Mouse (Mus musculus) heart, postnatal 0 days (tissue): ENCODE data around the gene Marc2. TPM values are rescaled to one million over a fixed set of nuclear protein-coding genes. Genes with fewer than 3 reads are reported as not detected.
A peak's percentile ranks its signal among the peaks of the same experiment; 100 is the strongest.

Experiments
- ATAC-seq: fragments of 200-750 bp; cut with Nextera tagmentation; 2 replicates; pipeline ENCODE4 v1.8.0; 2017; ENCODE audit warnings: low read depth, moderate number of reproducible peaks, moderate library complexity; ENCODE audit not compliant: insufficient read depth
- DNase-seq: peaks from one replicate; pipeline ENCODE4 v3.0.0-alpha.2; 2016; ENCODE audit warnings: low spot score
- H3K27ac ChIP-seq: fragments of 300-500 bp; sonication (generic); 2 replicates; pipeline ENCODE4 v1.5.1; 2014; ENCODE audit warnings: low read depth, mild to moderate bottlenecking
- H3K27me3 ChIP-seq: fragments of 300-500 bp; sonication (generic); 2 replicates; pipeline ENCODE4 v1.6.1; 2014; ENCODE audit warnings: low read length, mixed read lengths; ENCODE audit not compliant: control insufficient read depth, insufficient read depth
- H3K36me3 ChIP-seq: fragments of 300-500 bp; sonication (generic); replicated peaks from 2 replicates; pipeline ENCODE4 v1.6.1; 2014; ENCODE audit warnings: low read length, mixed read lengths; ENCODE audit not compliant: control insufficient read depth, insufficient read depth
- H3K4me1 ChIP-seq: fragments of 300-500 bp; sonication (generic); 2 replicates; pipeline ENCODE4 v1.6.1; 2014; ENCODE audit warnings: antibody characterized with exemption; ENCODE audit not compliant: control insufficient read depth, insufficient read depth
- H3K4me2 ChIP-seq: fragments of 300-500 bp; sonication (generic); 2 replicates; pipeline ENCODE4 v1.6.1; 2014; ENCODE audit warnings: low read depth, mild to moderate bottlenecking, low read length, moderate library complexity
- H3K4me3 ChIP-seq: fragments of 300-500 bp; sonication (generic); 2 replicates; pipeline ENCODE4 v1.5.1; 2014; ENCODE audit warnings: low read depth, low read length
- H3K9ac ChIP-seq: fragments of 300-500 bp; sonication (generic); replicated peaks from 2 replicates; pipeline ENCODE4 v1.6.1; 2014; ENCODE audit warnings: low read depth, low read length, mixed read lengths
- H3K9me3 ChIP-seq: fragments of 300-500 bp; sonication (generic); replicated peaks from 2 replicates; pipeline ENCODE4 v1.6.1; 2016; ENCODE audit warnings: low read length; ENCODE audit not compliant: control insufficient read depth
- CTCF ChIP-seq: IDR thresholded peaks from 2 replicates; pipeline ENCODE4 v1.5.1; 2016; ENCODE audit warnings: antibody characterized with exemption, control low read depth, low read depth
- EP300 ChIP-seq: IDR thresholded peaks from 2 replicates; pipeline ENCODE4 v1.6.1; 2016; ENCODE audit warnings: antibody characterized with exemption, low read depth
- WGBS: fragments of 180-500 bp; shearing (Covaris S2); extraction: QIAGEN DNeasy Blood & Tissue Kit; methylation state at CpG from one replicate; pipeline ENCODE4 v1.1.7; 2014; 5-methylcytosine and 5-hydroxymethylcytosine counted together
- polyA plus RNA-seq: library from polyadenylated mRNA; unstranded; fragments of >200 nt; fragmentation: Nextera tagmentation; extraction: Ambion mirVana; gene quantifications from 2 replicates; pipeline ENCODE4 v1.2.1, GENCODE M21; 2015
- total RNA-seq: library from RNA; depleted of rRNA; stranded (reverse); fragments of >200 nt; gene quantifications from 2 replicates; pipeline ENCODE4 v1.2.3, GENCODE M21; 2014; ENCODE audit warnings: low replicate concordance

The Marc2 gene
- total and polyA plus RNA-seq, 2 experiments from 2014 or later: 90.0 to 135 TPM

- Histone ChIP-seq H3K27ac (no peak overlapping the region), H3K36me3 (no peaks in the 10 kb centered on the region), H3K9ac (no peak overlapping the region; the same call in 1 of the 2 replicates), H3K4me2 (peak overlapping the region; percentile 75), H3K4me1 (no peaks in the 10 kb centered on the region), H3K27me3 (peaks cover 39% of the 10 kb centered on the region), H3K4me3 (peak overlapping the region; percentile 69), H3K9me3 (no peaks in the 10 kb centered on the region)
- 49% methylated on average over 7 of the region's 7 CpGs for WGBS
- no peak for ATAC-seq
- no peak for TF ChIP-seq EP300
- no peak for TF ChIP-seq CTCF
- no peak for DNase-seq
Observed at GRCm38 (mm10) chr1:184881861-184882260, 35.6 kb upstream of the Marc2 start.

GRCm38 (mm10) chr1:184881211-184881610 is 35.0 kb upstream of the Marc2 start:
- TF ChIP-seq CTCF: no peak
- no peak for TF ChIP-seq EP300
- Histone ChIP-seq H3K27me3 (peaks cover 39% of the 10 kb centered on the region), H3K4me1 (no peaks in the 10 kb centered on the region), H3K9ac (no peak overlapping the region), H3K27ac (no peak overlapping the region), H3K4me3 (peak overlapping the region; percentile 69), H3K9me3 (no peaks in the 10 kb centered on the region), H3K36me3 (no peaks in the 10 kb centered on the region), H3K4me2 (peak overlapping the region; percentile 75)
- DNase-seq (no peak), ATAC-seq (no peak)
- WGBS: 81% methylated on average over 5 of the region's 5 CpGs

- WGBS: 74% methylated on average over 6 of the region's 6 CpGs
Observed at GRCm38 (mm10) chr1:184878860-184879259, 32.6 kb upstream of the Marc2 start.

GRCm38 (mm10) chr1:184877306-184877705 is 31.1 kb upstream of the Marc2 start:
- no peak for ATAC-seq
- 40% methylated on average over 2 of the region's 2 CpGs for WGBS

More at GRCm38 (mm10) chr1:184878860-184879259, 32.6 kb upstream of the Marc2 start:
- no peak overlapping the region for H3K9ac ChIP-seq
- no peak for ATAC-seq
- no peak overlapping the region for H3K27ac ChIP-seq
- H3K9me3 ChIP-seq: no peaks in the 10 kb centered on the region
- no peak overlapping the region for H3K4me3 ChIP-seq
- no peaks in the 10 kb centered on the region for H3K36me3 ChIP-seq
- DNase-seq: no peak
- H3K4me1 ChIP-seq: no peaks in the 10 kb centered on the region
- no peak overlapping the region for H3K4me2 ChIP-seq
- H3K27me3 ChIP-seq: peaks cover 30% of the 10 kb centered on the region
- TF ChIP-seq EP300: no peak
- no peak for TF ChIP-seq CTCF

GRCm38 (mm10) chr1:184873910-184874309 is 27.7 kb upstream of the Marc2 start:
- Histone ChIP-seq H3K27ac (no peak overlapping the region), H3K27me3 (no peaks in the 10 kb centered on the region), H3K9ac (no peak overlapping the region), H3K36me3 (no peaks in the 10 kb centered on the region), H3K4me3 (no peak overlapping the region), H3K4me1 (no peaks in the 10 kb centered on the region), H3K9me3 (no peaks in the 10 kb centered on the region), H3K4me2 (no peak overlapping the region)
- no peak for TF ChIP-seq EP300
- TF ChIP-seq CTCF: no peak
- no peak for DNase-seq
- 80% methylated on average over 11 of the region's 11 CpGs for WGBS
- no peak for ATAC-seq

More at GRCm38 (mm10) chr1:184877306-184877705, 31.1 kb upstream of the Marc2 start:
- peaks cover 15% of the 10 kb centered on the region for H3K27me3 ChIP-seq
- no peak overlapping the region for H3K9ac ChIP-seq
- no peak overlapping the region for H3K4me3 ChIP-seq
- no peak overlapping the region for H3K27ac ChIP-seq
- no peak for DNase-seq
- no peaks in the 10 kb centered on the region for H3K4me1 ChIP-seq
- no peaks in the 10 kb centered on the region for H3K36me3 ChIP-seq
- H3K4me2 ChIP-seq: no peak overlapping the region
- no peaks in the 10 kb centered on the region for H3K9me3 ChIP-seq
- no peak for TF ChIP-seq EP300
- no peak for TF ChIP-seq CTCF
